Comparison of ENCODE assay signal across 7 mouse cellular contexts in genomic region chr4:40854387-40854933, GRCm38 (mm10). TPM values are rescaled to one million over a fixed set of nuclear protein-coding genes. Genes with fewer than 3 reads are reported as not detected.
A peak's percentile ranks its signal among the peaks of the same experiment; 100 is the strongest.
DNase-seq lines count a peak whose midpoint lies in the region; ATAC-seq lines count a peak whose summit lies in the region.

No protein-coding gene starts in this region.

- H3K9me3 ChIP-seq in neural tube, embryonic 11.5 days (ENCODE audit: control insufficient read depth, low read length) = no peaks in the 10 kb centered on the region
- no peaks in the 10 kb centered on the region for H3K9me3 ChIP-seq in forebrain, embryonic 10.5 days
- H3K9me3 ChIP-seq in limb, embryonic 13.5 days = no peaks in the 10 kb centered on the region

- peak overlapping the region; percentile 70; the same call in 1 of the 2 replicates for H3K27ac ChIP-seq in neural tube, embryonic 11.5 days (ENCODE audit: low read depth, low read length)
- H3K27ac ChIP-seq in forebrain, embryonic 10.5 days = peak overlapping the region; percentile 94
- H3K27ac ChIP-seq in limb, embryonic 13.5 days = peak overlapping the region; percentile 85

- H3K4me2 ChIP-seq in neural tube, embryonic 11.5 days (ENCODE audit: low read depth) = peak overlapping the region; percentile 66
- peak overlapping the region; percentile 94 for H3K4me2 ChIP-seq in limb, embryonic 13.5 days (replicated peaks)

- no peaks in the 10 kb centered on the region for H3K27me3 ChIP-seq in neural tube, embryonic 11.5 days (ENCODE audit: control insufficient read depth, insufficient read depth, low read length)
- H3K27me3 ChIP-seq in forebrain, embryonic 10.5 days (ENCODE audit: poor library complexity, severe bottlenecking) = no peaks in the 10 kb centered on the region
- no peaks in the 10 kb centered on the region for H3K27me3 ChIP-seq in limb, embryonic 13.5 days
- H3K27me3 ChIP-seq in splenic B cell, adult 2 months (ENCODE audit: control insufficient read depth, insufficient read depth, low read length, poor library complexity, severe bottlenecking) = no peaks in the 10 kb centered on the region

- WGBS in neural tube, embryonic 11.5 days = 16% methylated on average over 18 of the region's 18 CpGs
- 14% methylated on average over 18 of the region's 18 CpGs for WGBS in forebrain, embryonic 10.5 days
- WGBS in limb, embryonic 13.5 days = 16% methylated on average over 18 of the region's 18 CpGs

- no peak for DNase-seq in neural tube, embryonic 11.5 days (ENCODE audit: low spot score)
- DNase-seq in neural tube, embryonic 10.5 days (ENCODE audit: extremely low spot score, low spot score) = no peak
- DNase-seq in forebrain, embryonic 10.5 days (ENCODE audit: extremely low spot score, low spot score) = no peak
- peak; percentile 24 for DNase-seq in splenic B cell, adult 2 months (ENCODE audit: low read depth, low spot score)
- no peak for DNase-seq in c-Kit-positive CD71-positive TER-119-positive erythroid progenitor cells, embryonic 14.5 days (ENCODE audit: low spot score)
- no peak for DNase-seq in thymus, postnatal 25 days

- H3K4me3 ChIP-seq in neural tube, embryonic 11.5 days (ENCODE audit: low read depth, low read length) = peak overlapping the region; percentile 62
- peak overlapping the region; percentile 82 for H3K4me3 ChIP-seq in forebrain, embryonic 10.5 days
- peak overlapping the region; percentile 81 for H3K4me3 ChIP-seq in limb, embryonic 13.5 days

- H3K9ac ChIP-seq in neural tube, embryonic 11.5 days (ENCODE audit: low read length) = peak overlapping the region; percentile 66
- peak overlapping the region; percentile 72 for H3K9ac ChIP-seq in limb, embryonic 13.5 days

- no peaks in the 10 kb centered on the region for H3K36me3 ChIP-seq in neural tube, embryonic 11.5 days (ENCODE audit: control insufficient read depth, insufficient read depth, low read length)
- no peaks in the 10 kb centered on the region; the same call in 1 of the 2 replicates for H3K36me3 ChIP-seq in forebrain, embryonic 10.5 days (replicated peaks)
- no peaks in the 10 kb centered on the region for H3K36me3 ChIP-seq in limb, embryonic 13.5 days
- H3K36me3 ChIP-seq in splenic B cell, adult 2 months (ENCODE audit: control insufficient read depth, insufficient read depth, low read length, poor library complexity, severe bottlenecking) = no peaks in the 10 kb centered on the region

- peaks cover 10% of the 10 kb centered on the region for H3K4me1 ChIP-seq in neural tube, embryonic 11.5 days (ENCODE audit: control insufficient read depth, insufficient read depth, low read length)
- peaks cover 41% of the 10 kb centered on the region for H3K4me1 ChIP-seq in forebrain, embryonic 10.5 days
- H3K4me1 ChIP-seq in limb, embryonic 13.5 days = peaks cover 36% of the 10 kb centered on the region

- ATAC-seq in neural tube, embryonic 11.5 days (ENCODE audit: insufficient read depth, low FRiP score, low TSS enrichment) = 0 out of 2 replicates have a peak, but pooled peaks have one; percentile 3
- no peak for ATAC-seq in limb, embryonic 13.5 days (ENCODE audit: low FRiP score, low read depth)

RNA-seq across cellular contexts. Expression of gene B4galt1, which starts 0.7 kb away (rescaled TPM):
- polyA plus RNA-seq in neural tube, embryonic 11.5 days (2014; fragmentation: Nextera tagmentation; extraction: Ambion mirVana) = 20.0 and 21.2 TPM in 2 replicates
- 20.1 TPM in 2 replicates for polyA plus RNA-seq in forebrain, embryonic 10.5 days (2016; fragmentation: Nextera tagmentation; extraction: Ambion mirVana)
- 40.5 and 41.2 TPM in 2 replicates for polyA plus RNA-seq in limb, embryonic 13.5 days (2015; fragmentation: Nextera tagmentation; extraction: Ambion mirVana)
